Mouse (Mus musculus) myocyte (in vitro differentiated cells): ENCODE results near the gene Pon3. TPM values are rescaled to one million over a fixed set of nuclear protein-coding genes. Genes with fewer than 3 reads are reported as not detected.

ENCODE experiments used
- H3K27me3 ChIP-seq: one replicate; pipeline ENCODE4 v1.6.1; 2011; ENCODE audit not compliant: control insufficient read depth, insufficient read depth, insufficient read length
- H3K36me3 ChIP-seq: one replicate; pipeline ENCODE4 v1.6.1; 2011; ENCODE audit not compliant: control insufficient read depth, insufficient read depth
- H3K4me2 ChIP-seq: one replicate; pipeline ENCODE4 v1.6.1; 2011; ENCODE audit warnings: low read depth, control low read depth
- H3K4me3 ChIP-seq: one replicate; pipeline ENCODE4 v1.5.1; 2011; ENCODE audit warnings: mild to moderate bottlenecking, control low read depth, moderate library complexity
- H3K79me2 ChIP-seq: one replicate; pipeline ENCODE4 v1.6.1; 2011; ENCODE audit not compliant: control insufficient read depth, insufficient read depth
- H3ac ChIP-seq: one replicate; pipeline ENCODE4 v1.6.1; 2011; ENCODE audit not compliant: control insufficient read depth, insufficient read length
- CEBPB ChIP-seq: IDR thresholded peaks from 2 replicates; pipeline ENCODE4 v1.6.1; 2011; ENCODE audit warnings: mild to moderate bottlenecking, moderate library complexity; ENCODE audit not compliant: poor library complexity, insufficient read depth, severe bottlenecking
- E2F4 ChIP-seq: IDR thresholded peaks from one replicate; pipeline ENCODE4 v1.6.1; 2011; ENCODE audit warnings: mild to moderate bottlenecking, control low read depth, moderate library complexity; ENCODE audit not compliant: insufficient read depth
- MAX ChIP-seq: IDR thresholded peaks from one replicate; pipeline ENCODE4 v1.6.1; 2011; ENCODE audit warnings: low read depth, mild to moderate bottlenecking, control low read depth
- MYOD1 ChIP-seq, 3 experiments: IDR thresholded peaks; one replicate each; pipeline ENCODE4 v1.6.1; 2011; ENCODE audit warnings: control low read depth in 2 of 3, low read depth in 2 of 3, mild to moderate bottlenecking in 2 of 3, moderate library complexity in 1 of 3; ENCODE audit not compliant: insufficient read length in 2 of 3, control insufficient read depth in 1 of 3
- MYOG ChIP-seq, 3 experiments: IDR thresholded peaks; one replicate each; pipeline ENCODE4 v1.6.1; 2011; ENCODE audit warnings: control low read depth in 2 of 3, low read depth in 2 of 3, mild to moderate bottlenecking in 2 of 3; ENCODE audit not compliant: insufficient read length in 2 of 3, control insufficient read depth in 1 of 3, insufficient read depth in 1 of 3
- POLR2A ChIP-seq: IDR thresholded peaks from one replicate; pipeline ENCODE4 v1.6.1; 2011; ENCODE audit warnings: low read depth, mild to moderate bottlenecking, control low read depth, moderate library complexity; ENCODE audit not compliant: insufficient read length
- POLR2AphosphoS2 ChIP-seq: IDR thresholded peaks from one replicate; pipeline ENCODE4 v1.6.1; 2011; ENCODE audit warnings: low read depth, control low read depth; ENCODE audit not compliant: insufficient read length
- REST ChIP-seq: IDR thresholded peaks from one replicate; pipeline ENCODE4 v1.6.1; 2011; ENCODE audit warnings: mild to moderate bottlenecking, control low read depth, moderate library complexity; ENCODE audit not compliant: insufficient read depth, insufficient read length
- SRF ChIP-seq: IDR thresholded peaks from one replicate; pipeline ENCODE4 v1.6.1; 2011; ENCODE audit warnings: low read depth; ENCODE audit not compliant: control insufficient read depth, insufficient read length
- TCF12 ChIP-seq: IDR thresholded peaks from one replicate; pipeline ENCODE4 v1.6.1; 2011; ENCODE audit warnings: mild to moderate bottlenecking, control low read depth; ENCODE audit not compliant: poor library complexity, insufficient read depth, severe bottlenecking
- TCF3 ChIP-seq: IDR thresholded peaks from one replicate; pipeline ENCODE4 v1.6.1; 2011; ENCODE audit warnings: low read depth, control low read depth; ENCODE audit not compliant: insufficient read length
- USF1 ChIP-seq: IDR thresholded peaks from one replicate; pipeline ENCODE4 v1.6.1; 2011; ENCODE audit warnings: low read depth, mild to moderate bottlenecking, control low read depth, moderate library complexity
- polyA plus RNA-seq: library from polyadenylated mRNA; unstranded; fragments of >200 nt; fragmentation: generic; extraction: Trizol; gene quantifications from one replicate; pipeline ENCODE4 v1.2.1, GENCODE M21; 2012; ENCODE audit warnings: missing spikeins

The Pon3 gene
- polyA plus RNA-seq, 1 experiment = 1.8 TPM

DNA sequence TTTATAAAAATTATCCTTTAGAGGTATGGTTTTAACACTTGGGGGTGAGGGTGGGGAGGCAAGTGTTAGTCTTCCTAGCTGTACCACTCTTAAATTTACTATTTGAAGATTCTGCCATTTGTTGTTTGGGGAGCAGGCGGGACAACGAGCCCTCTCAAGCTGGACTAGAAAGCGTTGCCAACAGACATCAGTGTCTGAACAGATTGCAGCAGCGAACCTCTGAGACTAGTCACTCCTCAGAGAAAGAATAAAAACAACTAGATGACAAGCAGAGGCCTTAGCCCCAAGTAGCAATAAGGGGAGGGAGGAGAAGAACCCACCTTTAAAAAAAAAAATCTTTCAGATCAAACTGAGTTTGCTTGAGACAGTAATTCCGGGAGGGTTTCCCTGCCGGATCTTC is 795 bp downstream of the Pon3 start:
- TF ChIP-seq POLR2AphosphoS2 = no peak
- TF ChIP-seq USF1 = no peak
- TF ChIP-seq CEBPB = no peak
- no peak for TF ChIP-seq E2F4
- no peak for TF ChIP-seq MYOD1 (IDR thresholded peaks at IDR 0.05; ENCODE audit: control insufficient read depth in 1 of 3, insufficient read length in 2 of 3, low read depth in 2 of 3)
- TF ChIP-seq TCF12 = no peak
- no peak for TF ChIP-seq MAX
- TF ChIP-seq REST = no peak
- TF ChIP-seq SRF = no peak
- no peak for TF ChIP-seq MYOG (IDR thresholded peaks at IDR 0.05; ENCODE audit: control insufficient read depth in 1 of 3, insufficient read depth in 1 of 3, insufficient read length in 2 of 3, low read depth in 2 of 3)
- no peak for TF ChIP-seq POLR2A
- no peak for TF ChIP-seq TCF3
- no peaks in the 10 kb centered on the region for H3K79me2 ChIP-seq

DNA sequence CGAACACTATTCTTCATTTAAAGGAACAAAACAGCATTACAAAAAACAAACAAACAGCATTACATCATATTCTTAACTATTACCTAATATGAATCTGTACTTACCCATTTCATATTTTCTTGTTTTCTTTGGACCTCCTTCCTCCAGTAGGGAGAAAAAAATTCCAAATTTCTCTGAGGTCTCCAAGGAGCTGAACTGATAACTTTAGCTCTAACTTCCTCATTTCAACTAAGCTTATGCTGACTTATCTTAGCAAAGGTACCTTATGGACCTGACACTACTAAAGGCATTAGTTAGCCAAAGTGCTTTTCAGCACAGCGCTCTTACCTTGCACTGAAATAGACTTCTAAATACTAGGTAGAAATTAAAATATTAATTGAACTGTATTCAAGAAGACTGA is 1.2 kb downstream of the Pon3 start:
- H3K27me3 ChIP-seq = no peaks in the 10 kb centered on the region
- H3ac ChIP-seq = no peak overlapping the region
- H3K4me3 ChIP-seq = no peak overlapping the region
- H3K79me2 ChIP-seq = no peaks in the 10 kb centered on the region
- TF ChIP-seq E2F4 = no peak
- no peak for TF ChIP-seq MAX
- no peak for TF ChIP-seq MYOG (IDR thresholded peaks at IDR 0.05; ENCODE audit: control insufficient read depth in 1 of 3, insufficient read depth in 1 of 3, insufficient read length in 2 of 3, low read depth in 2 of 3)
- TF ChIP-seq USF1 = no peak
- H3K36me3 ChIP-seq = no peaks in the 10 kb centered on the region
- H3K4me2 ChIP-seq = peak overlapping the region; percentile 55

More for the DNA sequence above, 795 bp downstream of the Pon3 start:
- Histone ChIP-seq H3K36me3 (no peaks in the 10 kb centered on the region), H3K4me2 (peak overlapping the region; percentile 55), H3K4me3 (peak overlapping the region; percentile 4), H3ac (no peak overlapping the region), H3K27me3 (no peaks in the 10 kb centered on the region)

DNA sequence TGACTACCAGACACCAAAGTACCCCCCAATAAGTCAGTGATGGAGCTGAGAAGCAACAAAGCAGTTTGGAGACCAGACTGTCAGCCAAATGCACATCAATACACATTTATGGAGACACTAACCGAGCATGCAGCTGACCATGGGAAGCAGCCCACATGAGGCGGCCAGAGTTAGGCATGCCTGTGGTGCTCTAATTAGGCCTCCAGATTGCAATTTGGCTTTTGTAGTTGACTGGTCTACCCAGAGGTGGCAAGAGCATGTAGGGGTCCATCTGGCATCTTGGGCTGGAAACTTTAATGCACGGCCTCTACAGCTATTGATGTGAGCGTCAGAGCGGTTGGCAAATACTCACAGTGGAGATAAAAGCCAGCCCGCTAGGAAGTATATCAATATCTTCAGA is 10.2 kb downstream of the Pon3 start:
- H3K27me3 ChIP-seq = no peaks in the 10 kb centered on the region
- H3K79me2 ChIP-seq = no peaks in the 10 kb centered on the region
- H3ac ChIP-seq = no peak overlapping the region
- no peak overlapping the region for H3K4me3 ChIP-seq
- H3K36me3 ChIP-seq = no peaks in the 10 kb centered on the region
- H3K4me2 ChIP-seq = no peak overlapping the region
- no peak for TF ChIP-seq USF1
- TF ChIP-seq E2F4 = no peak
- no peak for TF ChIP-seq POLR2AphosphoS2

GRCm38 (mm10) chr6:5238799-5239198 is 17.3 kb downstream of the Pon3 start:
- Histone ChIP-seq H3K27me3 (no peaks in the 10 kb centered on the region), H3ac (no peak overlapping the region), H3K79me2 (no peaks in the 10 kb centered on the region), H3K36me3 (no peaks in the 10 kb centered on the region), H3K4me3 (no peak overlapping the region), H3K4me2 (no peak overlapping the region)
- no peak for TF ChIP-seq TCF3
- no peak for TF ChIP-seq CEBPB
- TF ChIP-seq SRF = no peak
- TF ChIP-seq E2F4 = no peak
- no peak for TF ChIP-seq POLR2AphosphoS2
- no peak for TF ChIP-seq POLR2A
- TF ChIP-seq MYOD1 (IDR thresholded peaks at IDR 0.05; ENCODE audit: control insufficient read depth in 1 of 3, insufficient read length in 2 of 3, low read depth in 2 of 3) = no peak
- no peak for TF ChIP-seq TCF12
- no peak for TF ChIP-seq MAX
- TF ChIP-seq USF1 = no peak

- H3K27me3 ChIP-seq = no peaks in the 10 kb centered on the region
- H3K4me2 ChIP-seq = no peak overlapping the region
- no peak for TF ChIP-seq SRF
- TF ChIP-seq TCF3 = no peak
- H3K4me3 ChIP-seq = no peak overlapping the region
- no peaks in the 10 kb centered on the region for H3K36me3 ChIP-seq
- no peak overlapping the region for H3ac ChIP-seq
- no peaks in the 10 kb centered on the region for H3K79me2 ChIP-seq
Observed at GRCm38 (mm10) chr6:5237510-5237909, 18.6 kb downstream of the Pon3 start.

- H3K36me3 ChIP-seq = no peaks in the 10 kb centered on the region
- no peaks in the 10 kb centered on the region for H3K27me3 ChIP-seq
- TF ChIP-seq E2F4 (no peak), CEBPB (no peak), USF1 (no peak), REST (no peak), TCF12 (no peak), MAX (no peak), MYOD1 (IDR thresholded peaks at IDR 0.05; ENCODE audit: control insufficient read depth in 1 of 3, insufficient read length in 2 of 3, low read depth in 2 of 3) (no peak), MYOG (IDR thresholded peaks at IDR 0.05; ENCODE audit: control insufficient read depth in 1 of 3, insufficient read depth in 1 of 3, insufficient read length in 2 of 3, low read depth in 2 of 3) (no peak), POLR2A (no peak), TCF3 (no peak), SRF (no peak)
- no peak overlapping the region for H3ac ChIP-seq
- no peak overlapping the region for H3K4me3 ChIP-seq
- no peaks in the 10 kb centered on the region for H3K79me2 ChIP-seq
- no peak overlapping the region for H3K4me2 ChIP-seq
Observed at GRCm38 (mm10) chr6:5236843-5237371, 19.2 kb downstream of the Pon3 start.
